Mouse (Mus musculus) heart, adult 2 months (tissue): ENCODE results near the gene Cfap54. TPM values are rescaled to one million over a fixed set of nuclear protein-coding genes. Genes with fewer than 3 reads are reported as not detected.

Experiments
- DNase-seq, 2 experiments: peaks; one replicate each; pipeline ENCODE4 v3.0.0; 2021
- H3K27ac ChIP-seq: fragments of 200-600 bp; 2 replicates; pipeline ENCODE4 v1.8.1; 2022
- H3K27me3 ChIP-seq: fragments of 200-500 bp; 2 replicates; pipeline ENCODE4 v1.6.1; 2012; ENCODE audit warnings: mild to moderate bottlenecking, low read length, inconsistent platforms, mixed read lengths; ENCODE audit not compliant: control insufficient read depth, insufficient read depth
- H3K36me3 ChIP-seq: fragments of 200-500 bp; 2 replicates; pipeline ENCODE4 v1.6.1; 2012; ENCODE audit warnings: low read length, inconsistent platforms; ENCODE audit not compliant: control insufficient read depth, insufficient read depth
- H3K4me1 ChIP-seq: fragments of 200-500 bp; 2 replicates; pipeline ENCODE4 v1.6.1; 2011; ENCODE audit warnings: low read length; ENCODE audit not compliant: control insufficient read depth, insufficient read depth
- H3K4me3 ChIP-seq: fragments of 200-600 bp; 2 replicates; pipeline ENCODE4 v1.8.1; 2022
- H3K79me2 ChIP-seq: fragments of 200-500 bp; replicated peaks from 2 replicates; pipeline ENCODE4 v1.6.1; 2012; ENCODE audit warnings: mild to moderate bottlenecking, inconsistent platforms, low read length, moderate library complexity, mixed read lengths; ENCODE audit not compliant: control insufficient read depth, insufficient read depth
- H3K9ac ChIP-seq: fragments of 200-500 bp; 2 replicates; pipeline ENCODE4 v1.6.1; 2012; ENCODE audit warnings: low read depth, mild to moderate bottlenecking, control low read depth, inconsistent platforms, low read length, mixed read lengths
- CTCF ChIP-seq: fragments of 200-600 bp; IDR thresholded peaks from 2 replicates; pipeline ENCODE4 v1.8.1; 2022; ENCODE audit warnings: antibody characterized with exemption, mild to moderate bottlenecking, moderate library complexity
- EP300 ChIP-seq: fragments of 200-500 bp; IDR thresholded peaks from 2 replicates; pipeline ENCODE4 v1.6.1; 2011; ENCODE audit warnings: low read depth, low read length, control low read depth; ENCODE audit not compliant: insufficient read depth
- POLR2A ChIP-seq: fragments of 200-500 bp; IDR thresholded peaks from 2 replicates; pipeline ENCODE4 v1.6.1; 2011; ENCODE audit warnings: mild to moderate bottlenecking, low read depth, low read length, control low read depth; ENCODE audit not compliant: insufficient read depth
- WGBS: fragments of 180-500 bp; shearing (Covaris S2); methylation state at CpG from one replicate; pipeline ENCODE4 v1.1.7; 2018; 5-methylcytosine and 5-hydroxymethylcytosine counted together
- intact Hi-C: fragments of 180-260 bp; cut with DNase I; formaldehyde crosslinking; loops from one replicate; pipeline ENCODE4 v1.15.1; 2025
- polyA plus RNA-seq: library from polyadenylated mRNA; depleted of rRNA; stranded (reverse); fragments of >200 nt; gene quantifications from 2 replicates; pipeline ENCODE4 v1.2.3, GENCODE M21; 2012
- total RNA-seq, 2 experiments: library from RNA; stranded (reverse); gene quantifications; 2 replicates each; pipeline ENCODE4 v1.2.3; 2021

Gene Cfap54
- total and polyA plus RNA-seq, 3 experiments, result 0.26 to 0.82 (median 0.47) TPM

GRCm38 (mm10) chr10:92990576-92990975 lies 90.8 kb downstream of the Cfap54 start:
- no peak overlapping the region for H3K9ac ChIP-seq
- no peak for DNase-seq
- H3K36me3 ChIP-seq, result no peaks in the 10 kb centered on the region
- H3K4me3 ChIP-seq, result no peak overlapping the region
- H3K4me1 ChIP-seq, result no peaks in the 10 kb centered on the region
- H3K27me3 ChIP-seq, result no peaks in the 10 kb centered on the region
- TF ChIP-seq CTCF, result no peak
- TF ChIP-seq EP300, result no peak
- no peak for TF ChIP-seq POLR2A
- H3K79me2 ChIP-seq, result no peaks in the 10 kb centered on the region
- intact Hi-C loops, result no loop called here
- WGBS, result 77% methylated on average over 2 of the region's 2 CpGs
- no peak overlapping the region for H3K27ac ChIP-seq

DNA sequence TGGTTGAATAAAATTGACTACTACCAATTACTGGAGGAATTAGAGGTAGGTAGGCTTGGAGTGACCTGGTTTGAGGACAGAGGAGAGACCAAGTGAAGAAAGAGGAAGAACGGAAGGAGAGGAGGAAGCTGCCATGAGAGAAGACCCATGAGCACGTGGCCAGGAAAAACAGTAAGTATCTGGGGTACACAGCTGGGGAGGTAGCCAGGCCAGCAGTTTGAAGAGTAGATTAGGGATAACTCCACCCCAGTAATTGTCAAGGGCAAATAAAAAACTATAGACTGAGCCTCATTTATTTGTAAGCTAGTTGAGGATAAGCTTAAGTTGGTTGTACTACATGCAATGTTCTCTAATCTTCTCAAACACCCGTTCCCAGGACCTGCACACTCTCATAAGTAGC lies 116.3 kb downstream of the Cfap54 start:
- intact Hi-C loops, result no loop called here
- H3K27ac ChIP-seq, result no peak overlapping the region
- 64% methylated on average over 3 of the region's 3 CpGs for WGBS
- TF ChIP-seq EP300, result no peak
- TF ChIP-seq CTCF, result no peak
- no peak for TF ChIP-seq POLR2A
- H3K4me3 ChIP-seq, result no peak overlapping the region
- H3K36me3 ChIP-seq, result no peaks in the 10 kb centered on the region
- no peak for DNase-seq
- H3K9ac ChIP-seq, result no peak overlapping the region
- no peaks in the 10 kb centered on the region for H3K27me3 ChIP-seq
- H3K4me1 ChIP-seq, result no peaks in the 10 kb centered on the region
- H3K79me2 ChIP-seq, result no peaks in the 10 kb centered on the region

- TF ChIP-seq CTCF, result no peak
- no peak for TF ChIP-seq POLR2A
- TF ChIP-seq EP300, result no peak
- intact Hi-C loops, result no loop called here
- Histone ChIP-seq H3K27ac (no peak overlapping the region), H3K4me1 (no peaks in the 10 kb centered on the region), H3K9ac (no peak overlapping the region), H3K4me3 (no peak overlapping the region), H3K36me3 (no peaks in the 10 kb centered on the region), H3K27me3 (no peaks in the 10 kb centered on the region), H3K79me2 (no peaks in the 10 kb centered on the region)
- no peak for DNase-seq
- WGBS, result 66% methylated on average over 1 of the region's 1 CpGs
Measured at GRCm38 (mm10) chr10:92950044-92950443, 131.4 kb downstream of the Cfap54 start.

GRCm38 (mm10) chr10:92942848-92943645 lies 138.4 kb downstream of the Cfap54 start:
- H3K79me2 ChIP-seq, result no peaks in the 10 kb centered on the region
- H3K4me1 ChIP-seq, result no peaks in the 10 kb centered on the region
- H3K9ac ChIP-seq, result no peak overlapping the region
- intact Hi-C loops, result no loop called here
- DNase-seq, result no peak
- H3K36me3 ChIP-seq, result no peaks in the 10 kb centered on the region
- TF ChIP-seq POLR2A, result no peak
- no peak for TF ChIP-seq EP300
- TF ChIP-seq CTCF, result no peak
- H3K27me3 ChIP-seq, result no peaks in the 10 kb centered on the region
- H3K4me3 ChIP-seq, result no peak overlapping the region
- no peak overlapping the region for H3K27ac ChIP-seq
- 58% methylated on average over 7 of the region's 7 CpGs for WGBS

DNA sequence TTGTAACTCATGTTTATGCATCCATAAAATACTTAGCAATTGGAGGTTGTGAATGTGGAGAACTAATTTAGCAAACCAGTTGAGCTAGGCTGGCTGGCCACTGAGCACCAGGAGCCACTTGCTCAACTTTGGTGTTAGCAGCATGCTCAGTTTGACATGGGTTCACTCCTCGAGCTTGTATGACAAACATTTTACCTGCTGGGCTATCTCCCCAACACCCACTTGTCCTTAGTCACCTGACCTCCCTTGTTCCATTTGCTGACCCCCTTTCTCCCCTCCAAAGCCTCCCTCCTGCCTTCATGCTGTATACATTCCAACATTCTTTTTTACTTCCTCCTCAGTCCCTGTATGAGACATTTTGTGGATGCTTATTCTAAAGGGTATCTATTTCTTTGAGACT lies 139.8 kb downstream of the Cfap54 start:
- intact Hi-C loops, result no loop called here
- WGBS, result 48% methylated on average over 1 of the region's 1 CpGs
- no peak overlapping the region for H3K4me3 ChIP-seq

DNA sequence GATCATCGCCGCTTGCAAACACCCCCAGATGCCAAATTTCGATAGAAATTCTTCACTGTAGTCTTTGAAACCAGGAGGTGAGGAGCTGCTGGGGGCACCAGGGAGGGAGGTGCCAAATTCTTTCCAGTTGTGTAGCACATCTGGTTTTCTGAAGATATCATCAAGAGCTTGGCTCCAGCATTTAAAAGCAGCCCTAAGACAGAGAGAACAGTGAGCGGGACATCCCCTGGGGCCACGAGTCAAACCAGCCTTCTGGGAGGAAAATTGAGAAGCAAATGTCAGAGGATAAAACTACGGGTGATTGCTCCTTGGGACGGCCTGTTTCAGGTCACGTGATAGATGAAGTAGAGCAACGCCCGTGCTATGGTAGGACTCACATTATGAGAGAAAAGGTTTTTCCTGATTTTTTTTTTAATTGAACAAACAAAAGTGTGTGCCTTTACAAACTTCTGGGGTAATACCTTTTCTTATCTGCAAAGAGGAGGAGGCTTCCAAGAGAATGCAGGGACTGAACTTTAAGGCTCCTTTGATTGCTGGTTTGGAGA lies 143.6 kb downstream of the Cfap54 start:
- TF ChIP-seq CTCF (no peak), EP300 (no peak), POLR2A (no peak)
- no peaks in the 10 kb centered on the region for H3K79me2 ChIP-seq
- H3K4me1 ChIP-seq, result no peaks in the 10 kb centered on the region
- WGBS, result 64% methylated on average over 10 of the region's 10 CpGs
- no peaks in the 10 kb centered on the region for H3K27me3 ChIP-seq
- H3K27ac ChIP-seq, result no peak overlapping the region
- H3K36me3 ChIP-seq, result no peaks in the 10 kb centered on the region
- no peak overlapping the region for H3K9ac ChIP-seq
- peak in 1 of 2 experiments; percentile 26 for DNase-seq
- H3K4me3 ChIP-seq, result no peak overlapping the region
- intact Hi-C loops, result no loop called here

More for the DNA sequence above, 139.8 kb downstream of the Cfap54 start:
- DNase-seq, result no peak
- H3K9ac ChIP-seq, result no peak overlapping the region
- no peak overlapping the region for H3K27ac ChIP-seq
- no peaks in the 10 kb centered on the region for H3K36me3 ChIP-seq
- H3K4me1 ChIP-seq, result no peaks in the 10 kb centered on the region
- no peaks in the 10 kb centered on the region for H3K79me2 ChIP-seq
- H3K27me3 ChIP-seq, result no peaks in the 10 kb centered on the region
- TF ChIP-seq EP300, result no peak
- no peak for TF ChIP-seq CTCF
- no peak for TF ChIP-seq POLR2A
